Mouse (Mus musculus): ENCODE measurements around the gene Pnkp.

DNA sequence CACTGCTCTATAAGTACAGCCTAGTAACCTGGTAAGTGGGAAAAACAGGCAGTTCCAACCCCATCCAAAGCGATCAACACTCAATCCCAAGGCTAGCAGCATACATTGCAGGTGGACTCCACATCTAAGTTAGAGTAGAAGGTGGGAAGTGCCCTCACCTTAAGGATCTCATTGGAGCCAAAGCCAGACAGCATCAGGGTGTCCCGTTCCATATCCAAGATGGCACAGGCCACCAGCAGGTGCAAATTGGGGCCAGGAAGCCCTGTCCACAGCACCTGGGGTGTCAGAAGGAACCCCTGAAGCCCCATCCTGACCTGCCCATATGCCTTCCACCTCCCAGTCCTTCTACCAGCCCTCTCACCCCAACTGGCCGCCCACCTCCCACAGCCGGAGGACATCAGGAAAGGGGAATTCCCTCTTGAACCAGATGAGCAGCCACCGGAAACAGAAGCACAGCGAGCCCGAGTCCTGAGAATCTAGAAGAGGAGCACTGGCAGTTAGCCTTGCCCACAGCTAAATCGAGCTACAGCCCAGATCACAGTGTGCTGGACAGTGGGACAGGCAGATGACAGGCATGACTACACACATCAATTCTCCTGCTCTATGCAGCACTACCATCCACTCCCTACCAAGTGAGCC lies 15.0 kb upstream of the Pnkp start:
- no peak for TF ChIP-seq CTCF (conservative IDR thresholded peaks at IDR 0.05 in 1 of 2, IDR thresholded peaks at IDR 0.05 in 1 of 2; ENCODE audit: low read depth in 2 of 2, low read length in 2 of 2)
- 0 out of 2 replicates have a peak, but pooled peaks have one; percentile 16 for TF ChIP-seq POLR2A (IDR thresholded peaks at IDR 0.05; ENCODE audit: low read depth, low read length)
- no peak for TF ChIP-seq ZNF384 (IDR thresholded peaks at IDR 0.05; ENCODE audit: low read depth, low read length)
- no peak for TF ChIP-seq POLR2AphosphoS2 (IDR thresholded peaks at IDR 0.05; ENCODE audit: low read depth, low read length)
